Mouse (Mus musculus): Measurements from ENCODE around the gene Ccndbp1.
A peak's percentile ranks its signal among the peaks of the same experiment; 100 is the strongest.
"Not testable (repeated sequence)": the region's sequence is repeated elsewhere in the genome, so short reads cannot be mapped to it uniquely, and the experiment has no call there.

Gene Ccndbp1

DNA sequence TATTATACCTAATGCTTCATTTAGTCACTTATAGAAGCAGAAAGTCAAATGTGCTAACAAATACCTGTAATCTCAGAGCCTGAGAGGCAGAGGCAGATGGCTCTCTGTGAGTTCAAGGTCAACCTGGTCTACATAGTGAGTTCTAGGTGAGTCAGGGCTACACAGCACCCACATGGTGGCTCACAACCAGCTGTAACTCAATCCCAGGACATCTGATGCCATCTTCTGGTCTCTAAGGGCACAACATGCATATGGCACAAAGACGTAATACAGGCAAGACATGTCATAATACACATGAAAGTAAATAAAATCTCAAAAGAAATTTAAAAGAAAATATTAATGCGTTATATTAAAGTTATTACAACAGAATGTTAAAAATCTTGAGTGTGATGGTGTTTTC lies 4.6 kb upstream of the Ccndbp1 start:
- no peak for DNase-seq (ENCODE audit: low spot score)

- no peak for DNase-seq (ENCODE audit: low spot score)
These were observed 4.0 kb upstream of the Ccndbp1 start for GRCm38 (mm10) chr2:121004018-121004811.

DNA sequence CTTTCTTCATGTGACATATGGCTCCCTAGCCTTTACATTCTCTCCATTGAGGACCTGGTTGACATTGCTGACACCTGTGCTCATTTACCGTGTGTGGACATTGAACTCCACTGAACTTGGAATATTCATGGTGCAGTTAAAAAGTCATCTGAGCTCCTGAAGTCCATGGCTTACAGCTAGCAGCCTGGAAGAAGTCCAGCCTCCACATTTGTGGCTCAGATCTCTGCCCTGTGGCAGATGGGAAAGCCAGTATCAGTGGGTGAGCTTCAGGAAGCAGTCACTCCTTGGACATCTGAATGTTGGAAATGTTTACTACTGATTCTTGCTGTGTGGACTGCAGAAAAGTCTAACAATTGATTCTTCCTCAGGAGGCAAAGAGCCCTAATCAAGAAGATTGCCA lies 1.2 kb upstream of the Ccndbp1 start:
- DNase-seq (ENCODE audit: low spot score): no peak

DNA sequence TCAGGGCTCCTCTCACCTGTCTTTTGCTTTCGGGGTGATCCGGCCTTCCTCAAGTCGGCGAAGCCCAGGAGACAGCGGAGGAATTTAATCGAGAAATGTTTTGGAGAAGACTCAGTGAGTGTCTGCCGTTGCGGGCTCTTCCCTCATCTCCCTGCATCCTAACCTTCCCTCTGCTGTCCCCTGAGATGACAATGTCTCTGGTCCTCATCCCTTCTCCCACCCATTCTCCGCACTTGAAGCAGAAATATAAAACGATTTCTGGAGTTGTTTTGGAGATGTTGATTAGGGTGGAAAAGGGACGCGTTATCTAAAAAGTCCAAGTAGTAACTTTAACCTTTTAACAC lies 433 bp downstream of the Ccndbp1 start:
- DNase-seq (ENCODE audit: low spot score): no peak

GRCm38 (mm10) chr2:121009071-121009677 lies 971 bp downstream of the Ccndbp1 start:
- DNase-seq (ENCODE audit: low spot score): no peak

DNA sequence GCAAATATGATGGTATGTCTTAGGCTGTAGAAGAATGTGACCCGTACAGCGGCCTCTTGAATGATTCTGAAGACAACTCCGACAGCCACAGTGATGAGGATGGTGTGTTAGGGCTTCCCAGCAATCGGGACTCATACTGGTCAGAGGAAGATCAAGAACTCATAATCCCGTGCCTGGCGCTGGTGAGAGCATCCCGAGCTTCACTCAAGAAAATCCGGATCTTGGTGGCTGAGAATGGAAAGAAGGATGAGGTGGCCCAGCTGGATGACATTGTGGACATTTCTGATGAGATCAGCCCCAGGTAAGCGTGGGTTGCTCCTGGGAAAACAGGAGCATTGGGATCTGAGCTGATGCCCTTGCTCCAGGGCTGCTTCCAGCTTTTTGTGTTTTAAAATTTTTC lies 4.5 kb downstream of the Ccndbp1 start:
- DNase-seq (ENCODE audit: low spot score): no peak

DNA sequence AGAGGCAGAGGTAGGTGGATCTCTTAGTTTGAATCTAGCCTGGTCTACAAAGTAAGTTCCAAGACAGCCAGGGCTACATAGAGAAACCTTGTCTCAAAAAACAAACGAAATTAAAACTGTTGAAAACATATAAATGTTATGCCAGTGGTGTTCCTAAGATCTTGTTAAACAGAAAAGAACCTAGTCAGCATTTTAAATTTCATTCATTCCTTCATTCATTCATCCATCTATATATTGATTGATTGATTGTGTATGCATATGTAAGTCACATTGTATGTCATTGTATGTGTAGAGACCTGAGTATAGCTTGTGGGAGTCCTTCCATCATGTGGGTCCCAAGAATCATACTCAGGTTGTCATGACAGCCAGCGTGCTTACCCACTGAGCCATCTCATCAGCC lies 7.3 kb downstream of the Ccndbp1 start:
- DNase-seq (ENCODE audit: low spot score): no peak

- no peak for DNase-seq (ENCODE audit: low spot score)
These were observed 8.0 kb downstream of the Ccndbp1 start for GRCm38 (mm10) chr2:121016226-121016625.

GRCm38 (mm10) chr2:121017151-121017550 lies 8.9 kb downstream of the Ccndbp1 start:
- DNase-seq (ENCODE audit: low spot score): no peak

- no peak for DNase-seq (ENCODE audit: low spot score)
These were observed 14.7 kb downstream of the Ccndbp1 start for GRCm38 (mm10) chr2:121022918-121023317.

GRCm38 (mm10) chr2:121036733-121037341 lies 28.6 kb downstream of the Ccndbp1 start, which contains the start of gene Epb42:
TSS of gene Epb42 (minus strand) at chr2:121037072.
- peak; percentile 79 for DNase-seq (ENCODE audit: low spot score)

- not testable (repeated sequence) for DNase-seq (ENCODE audit: low spot score)
These were observed 30.6 kb downstream of the Ccndbp1 start for GRCm38 (mm10) chr2:121038851-121039250.

DNA sequence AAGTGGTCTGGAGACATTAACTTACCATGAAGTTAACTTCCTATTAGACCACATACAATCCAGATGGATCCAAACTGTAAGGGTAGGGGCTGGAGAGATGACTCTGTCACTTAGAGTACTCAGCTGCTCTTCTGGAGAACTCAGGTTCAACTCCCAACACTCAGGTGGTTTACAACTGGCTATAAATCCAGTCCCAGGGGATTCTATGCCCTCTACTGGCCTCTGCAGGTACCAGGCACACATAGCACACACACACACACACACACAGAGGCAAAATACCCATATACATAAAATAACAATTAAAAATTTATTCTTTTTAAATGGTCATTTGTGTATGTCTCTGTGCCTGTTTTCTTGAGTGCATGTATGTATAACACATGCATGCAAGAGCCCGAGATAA lies 31.2 kb downstream of the Ccndbp1 start:
- DNase-seq (ENCODE audit: low spot score): no peak

GRCm38 (mm10) chr2:121041098-121041497 lies 32.9 kb downstream of the Ccndbp1 start:
- DNase-seq (ENCODE audit: low spot score): no peak

DNA sequence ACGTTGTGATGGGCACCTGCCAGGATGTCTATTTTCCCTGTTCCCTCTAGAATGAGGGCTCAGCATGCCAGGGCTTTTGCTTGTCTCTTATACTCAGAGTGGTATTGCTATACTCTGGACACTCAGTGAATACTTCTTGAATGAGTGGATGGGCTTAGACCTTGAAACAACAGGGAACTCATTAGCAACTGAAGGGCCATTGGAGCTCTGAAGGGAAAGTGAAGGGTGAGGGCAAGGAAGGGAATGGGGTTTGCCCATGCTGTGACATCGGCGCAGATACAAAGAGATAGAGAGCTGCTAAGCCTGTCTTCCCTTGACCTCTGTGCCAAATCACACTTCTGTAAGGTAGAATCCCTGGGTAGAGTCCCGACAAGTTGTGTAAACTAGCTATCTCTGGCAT lies 37.5 kb downstream of the Ccndbp1 start:
- DNase-seq (ENCODE audit: low spot score): no peak

GRCm38 (mm10) chr2:121052176-121052575 lies 44.0 kb downstream of the Ccndbp1 start:
- DNase-seq (ENCODE audit: low spot score): no peak

- DNase-seq (ENCODE audit: low spot score): no peak
These were observed 45.9 kb downstream of the Ccndbp1 start for GRCm38 (mm10) chr2:121054060-121054459.

DNA sequence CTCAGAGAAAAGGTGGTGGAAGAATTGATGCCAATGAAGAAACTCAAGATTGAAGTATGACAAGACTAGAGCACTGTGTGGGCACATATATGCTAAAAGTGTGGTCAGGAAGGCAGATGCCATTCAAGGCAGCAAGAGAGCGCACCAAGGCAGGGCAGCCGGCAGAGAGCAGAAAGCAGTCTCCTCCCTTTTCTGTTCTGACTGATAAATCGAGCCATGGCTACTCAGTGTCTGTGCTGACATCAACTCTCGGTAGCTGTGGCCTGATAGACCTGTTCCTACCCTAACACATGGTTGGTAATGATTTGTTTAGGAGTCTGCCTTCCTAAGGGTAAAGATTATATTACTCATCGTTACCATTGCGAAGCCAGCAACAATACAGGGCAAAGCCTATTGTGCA lies 47.7 kb downstream of the Ccndbp1 start:
- peak; percentile 40 for DNase-seq (ENCODE audit: low spot score)

- DNase-seq (ENCODE audit: low spot score): no peak
These were observed 49.8 kb downstream of the Ccndbp1 start for GRCm38 (mm10) chr2:121057997-121058396.

DNA sequence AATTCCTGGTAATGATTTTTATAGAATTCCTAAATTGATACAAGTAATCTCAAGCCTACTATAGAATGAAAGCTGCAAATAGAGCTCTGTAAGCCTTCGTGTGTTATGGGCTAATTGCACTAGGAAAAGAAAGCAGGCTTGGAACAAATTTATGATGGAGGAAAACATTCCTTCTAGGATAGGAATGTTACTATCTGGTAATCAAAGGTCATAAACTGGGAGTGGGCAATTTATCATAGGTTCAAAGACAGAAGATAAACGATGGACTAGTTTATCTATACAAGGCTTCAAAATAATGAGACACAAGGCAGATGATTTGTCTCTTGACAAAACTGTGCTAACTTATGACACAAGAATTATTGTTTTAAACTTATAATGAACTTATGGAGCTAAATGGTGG lies 53.1 kb downstream of the Ccndbp1 start:
- DNase-seq (ENCODE audit: low spot score): no peak

Measured in spleen, adult 12 weeks (tissue).